Mouse (Mus musculus) gastrocnemius, adult 2 months (tissue): ENCODE measurements around the gene Lrrc73. TPM values are rescaled to one million over a fixed set of nuclear protein-coding genes. Genes with fewer than 3 reads are reported as not detected.

Experiments
- DNase-seq: peaks from one replicate; pipeline ENCODE4 v3.0.0; 2022
- H3K27ac ChIP-seq: fragments of 200-600 bp; 2 replicates; pipeline ENCODE4 v1.8.1; 2022; ENCODE audit warnings: mild to moderate bottlenecking
- H3K4me3 ChIP-seq: fragments of 200-600 bp; 2 replicates; pipeline ENCODE4 v1.8.1; 2022; ENCODE audit warnings: mild to moderate bottlenecking, moderate library complexity
- CTCF ChIP-seq: fragments of 200-600 bp; IDR thresholded peaks from 2 replicates; pipeline ENCODE4 v1.8.1; 2022; ENCODE audit warnings: antibody characterized with exemption, mild to moderate bottlenecking, moderate library complexity
- intact Hi-C: fragments of 180-260 bp; cut with DNase I; formaldehyde crosslinking; loops from one replicate; pipeline ENCODE4 v1.15.1; 2025
- microRNA-seq: library from miRNA; unstranded; fragments of <30 nt; microRNA quantifications from one replicate; pipeline ENCODE4 v1.2.0, GENCODE M21; 2021
- total RNA-seq, 2 experiments: library from RNA; stranded (reverse); gene quantifications; 2 replicates each; pipeline ENCODE4 v1.2.3; 2021

The Lrrc73 gene
- total RNA-seq, 2 experiments from 2014 or later = 0.14 TPM; not detected in 1

DNA sequence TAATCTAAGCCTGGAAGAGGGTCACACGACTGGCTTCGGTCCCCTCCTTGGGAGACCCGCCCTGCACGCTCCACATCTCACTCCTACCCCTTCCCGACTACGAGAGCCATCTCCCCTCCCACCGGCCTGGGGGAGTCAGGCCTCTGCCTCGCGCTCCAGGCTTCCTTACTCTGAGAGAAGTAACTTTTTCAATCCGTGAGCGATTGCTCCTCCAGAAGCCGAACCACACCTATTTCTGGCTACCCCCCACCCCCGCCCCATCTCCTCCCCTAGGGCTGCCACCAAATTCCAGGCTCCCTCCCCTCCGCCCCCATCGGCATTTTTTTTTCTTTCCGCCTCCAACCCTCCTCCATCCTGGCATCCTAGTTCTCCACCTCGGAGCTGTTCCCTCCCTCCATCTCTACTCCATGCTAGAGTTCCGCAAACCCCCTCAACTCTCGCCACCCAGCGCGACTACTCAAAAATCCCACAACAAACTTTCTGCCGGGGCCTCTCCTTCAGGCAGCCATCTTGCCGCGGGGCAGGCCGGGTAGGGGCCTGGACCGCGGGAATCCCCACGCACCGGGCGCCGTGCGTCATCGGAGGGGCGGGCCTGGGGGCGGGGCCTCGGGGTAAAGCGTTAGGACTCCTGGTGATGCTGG lies 29.3 kb downstream of the Lrrc73 start, which contains the start of gene Tjap1:
Gene Tjap1 (minus strand): TSS at position 544 of the 641 bp plus-strand sequence.
- Histone ChIP-seq H3K27ac (peak within 1 kb of the TSS; percentile 92), H3K4me3 (peak within 1 kb of the TSS; percentile 75)
- intact Hi-C loops = no loop called here
- TF ChIP-seq CTCF = no peak
- DNase-seq = peak; percentile 92

DNA sequence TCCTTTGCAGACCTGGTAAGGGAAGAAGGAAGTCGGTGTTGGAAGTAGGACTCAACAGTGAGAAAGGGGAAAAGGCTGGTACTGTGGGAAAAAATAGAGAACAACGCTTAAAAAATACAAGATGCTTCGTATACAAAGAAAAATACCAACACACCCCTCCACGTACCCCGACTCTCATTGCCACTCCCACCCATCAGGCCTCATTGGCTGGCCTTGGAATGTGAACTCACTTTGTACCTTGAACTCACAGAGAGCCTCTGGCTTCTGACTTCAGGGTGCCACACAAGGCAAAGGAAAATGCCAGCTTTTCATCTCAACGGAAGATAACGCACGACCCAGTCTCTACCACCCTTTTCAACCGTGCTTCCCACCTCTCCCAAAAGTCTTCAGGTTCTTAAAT lies 29.8 kb downstream of the Lrrc73 start:
- intact Hi-C loops = no loop called here
- no peak for DNase-seq
- Histone ChIP-seq H3K27ac (peak overlapping the region; percentile 92), H3K4me3 (peak overlapping the region; percentile 75)
- no peak for TF ChIP-seq CTCF

DNA sequence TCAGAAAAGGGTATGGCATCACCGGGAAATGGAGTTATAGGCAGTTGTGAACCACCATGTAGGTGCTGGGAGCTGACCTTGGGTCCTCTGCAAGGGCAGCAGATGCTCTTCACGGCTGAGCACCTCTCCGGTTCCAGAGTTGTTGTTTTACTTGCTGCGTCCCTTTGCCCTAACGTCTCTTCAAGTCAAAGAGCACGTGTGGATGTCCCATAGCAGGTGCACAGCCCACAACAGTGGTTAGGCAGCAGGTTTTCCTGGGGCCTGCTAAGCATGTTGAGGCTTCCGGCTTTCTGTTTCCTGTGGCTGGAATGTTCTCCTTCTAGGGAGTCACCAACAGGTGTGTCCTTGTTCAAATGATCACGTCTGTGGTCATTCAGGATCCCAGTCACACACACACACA lies 30.6 kb downstream of the Lrrc73 start:
- TF ChIP-seq CTCF = no peak
- intact Hi-C loops = no loop called here
- Histone ChIP-seq H3K27ac (no peak overlapping the region), H3K4me3 (no peak overlapping the region)
- DNase-seq = no peak

- TF ChIP-seq CTCF = no peak
- intact Hi-C loops = no loop called here
- Histone ChIP-seq H3K4me3 (no peak overlapping the region), H3K27ac (peak overlapping the region; percentile 40; the same call in 1 of the 2 replicates)
- peak; percentile 27 for DNase-seq
Measured at GRCm38 (mm10) chr17:46284653-46285052, 31.3 kb downstream of the Lrrc73 start.

DNA sequence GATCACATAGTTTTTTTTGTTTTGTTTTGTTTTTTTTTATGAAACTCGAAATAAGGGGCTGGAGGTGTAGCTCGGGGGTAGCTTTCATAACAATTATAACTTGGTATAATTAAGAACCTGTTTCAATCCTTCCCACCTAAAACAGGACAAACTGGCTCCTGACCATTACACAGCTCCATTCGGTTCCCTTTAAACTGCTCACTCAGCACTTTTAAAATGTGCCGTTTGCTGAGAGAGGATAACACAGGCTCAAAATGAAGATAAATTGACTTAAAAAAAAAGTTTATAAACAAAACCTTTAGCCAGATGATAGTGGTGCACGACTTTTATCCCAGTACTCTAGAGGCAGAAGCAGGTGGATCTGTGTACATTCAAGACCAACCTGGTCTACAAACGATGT lies 32.1 kb downstream of the Lrrc73 start:
- intact Hi-C loops = no loop called here
- TF ChIP-seq CTCF = no peak
- Histone ChIP-seq H3K27ac (no peak overlapping the region), H3K4me3 (no peak overlapping the region)
- DNase-seq = no peak

- Histone ChIP-seq H3K27ac (peak overlapping the region; percentile 67), H3K4me3 (no peak overlapping the region)
- no peak for TF ChIP-seq CTCF
- intact Hi-C loops = no loop called here
- peak; percentile 62 for DNase-seq
Measured at GRCm38 (mm10) chr17:46287678-46288095, 34.4 kb downstream of the Lrrc73 start.

GRCm38 (mm10) chr17:46296601-46297000 lies 43.3 kb downstream of the Lrrc73 start:
- intact Hi-C loops = no loop called here
- H3K4me3 ChIP-seq = no peak overlapping the region
- no peak for TF ChIP-seq CTCF
- DNase-seq = no peak
- no peak overlapping the region for H3K27ac ChIP-seq

GRCm38 (mm10) chr17:46297028-46297363 lies 43.7 kb downstream of the Lrrc73 start:
- no peak overlapping the region for H3K27ac ChIP-seq
- H3K4me3 ChIP-seq = peak overlapping the region; percentile 78
- TF ChIP-seq CTCF = no peak
- intact Hi-C loops = no loop called here
- DNase-seq = no peak

DNA sequence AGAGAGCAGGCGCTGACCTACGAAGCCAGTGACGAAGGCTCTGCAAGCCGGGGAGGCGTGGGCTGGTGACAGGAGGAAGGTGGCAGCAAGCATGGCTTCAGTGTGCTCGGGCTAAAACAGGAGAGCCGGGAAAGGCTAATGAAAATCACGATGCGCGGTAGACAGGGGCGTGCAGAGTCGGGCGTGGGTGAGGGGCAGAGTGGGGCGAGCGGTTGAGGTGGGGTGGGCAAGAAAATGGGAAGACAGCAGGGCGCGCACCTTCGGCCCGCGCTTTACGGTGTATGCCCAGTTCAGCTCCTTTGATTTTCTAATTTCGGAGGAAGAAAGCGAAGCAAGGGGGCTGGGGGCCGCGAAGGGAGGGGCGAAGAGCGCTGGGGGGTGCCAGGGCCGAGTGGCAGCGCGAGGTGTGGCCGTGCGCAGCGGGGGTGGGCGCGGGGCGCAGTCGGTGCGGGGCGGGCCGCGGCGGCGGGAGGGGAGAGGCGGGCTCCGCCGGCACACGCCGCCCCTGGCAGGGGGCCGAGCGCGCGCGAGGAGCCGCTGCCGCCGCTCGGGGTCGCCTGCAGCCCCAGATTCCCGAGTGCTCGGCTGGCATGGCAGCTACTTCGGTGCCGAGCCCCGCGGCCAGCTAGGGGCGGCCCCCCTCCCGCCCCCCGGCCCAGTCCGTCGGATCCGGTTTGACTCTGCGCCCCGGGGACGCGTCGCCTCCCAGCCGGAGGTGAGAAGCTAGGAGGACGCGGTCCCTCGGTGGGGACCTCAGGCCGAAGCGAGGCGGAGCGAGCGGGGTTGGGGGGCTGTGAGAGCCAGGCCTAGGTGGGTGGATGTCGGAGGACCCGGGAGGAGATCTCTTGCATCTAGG lies 44.3 kb downstream of the Lrrc73 start, which contains the start of gene Dlk2:
Gene Dlk2 (plus strand): TSS at position 58 of the 856 bp plus-strand sequence.
- peak within 1 kb of the TSS; percentile 6; the same call in 1 of the 2 replicates for H3K27ac ChIP-seq
- peak; percentile 16 for DNase-seq
- peak within 1 kb of the TSS; percentile 78 for H3K4me3 ChIP-seq
- intact Hi-C loops = loop anchor here (1.0 kb wide), 1 partner anchor 31 kb away; no protein-coding TSS in a partner anchor
- no peak for TF ChIP-seq CTCF

- Histone ChIP-seq H3K4me3 (peak overlapping the region; percentile 78), H3K27ac (peak overlapping the region; percentile 6; the same call in 1 of the 2 replicates)
- DNase-seq = peak; percentile 89
- intact Hi-C loops = loop anchor here (1.0 kb wide), 1 partner anchor 32 kb away; no protein-coding TSS in a partner anchor
- no peak; the same call in none of the 2 replicates for TF ChIP-seq CTCF
Measured at GRCm38 (mm10) chr17:46298220-46298913, 45.0 kb downstream of the Lrrc73 start.

DNA sequence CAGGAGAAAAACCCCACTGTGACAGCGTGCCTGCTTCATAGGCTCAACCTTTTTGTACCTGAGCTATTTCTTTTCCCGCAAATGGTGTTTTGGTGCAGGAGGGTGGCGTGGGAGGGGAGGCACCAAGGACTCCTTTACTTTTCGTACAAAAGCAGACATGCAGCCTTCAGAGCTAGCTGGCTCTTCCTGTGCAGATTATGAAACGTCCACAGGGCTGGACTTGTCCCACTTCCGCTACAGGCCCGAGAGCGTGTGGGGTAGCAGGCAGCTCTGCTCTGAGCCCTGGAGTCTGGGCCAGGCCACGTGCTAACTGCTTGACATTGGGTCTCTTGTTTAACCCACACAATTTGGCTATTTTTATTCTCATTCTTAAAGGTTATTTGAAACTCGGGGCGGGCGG lies 48.6 kb downstream of the Lrrc73 start:
- Histone ChIP-seq H3K4me3 (no peak overlapping the region), H3K27ac (no peak overlapping the region; the same call in 1 of the 2 replicates)
- intact Hi-C loops = no loop called here
- no peak for TF ChIP-seq CTCF
- no peak for DNase-seq

DNA sequence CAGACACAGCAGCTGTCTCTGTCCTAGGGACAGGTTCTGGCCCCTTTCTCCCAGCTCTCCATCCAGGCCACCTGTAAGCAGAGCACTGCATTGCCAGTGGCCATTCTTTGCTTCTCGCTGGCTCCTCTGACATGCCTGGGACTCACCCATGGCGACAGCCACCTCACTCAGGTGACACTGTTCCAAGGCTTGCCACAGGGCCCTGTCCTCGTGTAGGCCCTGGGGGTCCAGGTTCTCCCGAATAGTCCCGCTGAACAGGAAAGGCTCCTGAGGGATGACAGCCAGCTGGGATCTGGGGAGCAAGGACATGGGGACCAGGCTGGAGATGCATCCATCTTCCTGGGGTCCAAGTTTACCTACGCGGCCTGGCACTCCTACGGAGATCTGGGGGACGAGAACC lies 50.9 kb downstream of the Lrrc73 start:
- no peak for TF ChIP-seq CTCF
- no peak for DNase-seq
- H3K27ac ChIP-seq = no peak overlapping the region
- H3K4me3 ChIP-seq = no peak overlapping the region
- intact Hi-C loops = no loop called here

Small RNAs within 50 kb of the gene (microRNA-seq; reads per million reads assigned to microRNA genes)
- gene Mir693 = not detected

Other genes with a start within 250 kb of the Lrrc73 start
- gene Vegfa, start 221.2 kb upstream of the Lrrc73 start, total RNA-seq = 100 to 1,000 TPM; 135 to 219 TPM
- 100 to 1,000 TPM in 1 of 2 experiments, 10 to 100 TPM in 1; 84.2 to 104 TPM for gene Mrps18a, start 142.5 kb upstream of the Lrrc73 start, total RNA-seq
- under 1 TPM; 0.47 to 0.61 TPM for gene Rsph9, start 109.3 kb upstream of the Lrrc73 start, total RNA-seq
- gene Mad2l1bp, start 100.0 kb upstream of the Lrrc73 start, total RNA-seq = 10 to 100 TPM; 20.8 to 25.1 TPM
- 10 to 100 TPM; 52.7 to 55.2 TPM for gene Gtpbp2, start 92.5 kb upstream of the Lrrc73 start, total RNA-seq
- gene Polh, start 50.9 kb upstream of the Lrrc73 start, total RNA-seq = 10 to 100 TPM; 11.8 to 14.1 TPM
- 10 to 100 TPM; 10.8 to 12.2 TPM for gene Xpo5, start 50.7 kb upstream of the Lrrc73 start, total RNA-seq
- 10 to 100 TPM; 13.7 to 14.5 TPM for gene Polr1c, start 5.5 kb upstream of the Lrrc73 start, total RNA-seq
- gene Yipf3, start 5.5 kb upstream of the Lrrc73 start, total RNA-seq = 10 to 100 TPM; 55.8 to 59.5 TPM
- gene Tjap1, start 29.5 kb downstream of the Lrrc73 start, total RNA-seq = 10 to 100 TPM; 37.2 to 43.8 TPM
- gene Dlk2, start 43.9 kb downstream of the Lrrc73 start, total RNA-seq = not detected
- 1 to 10 TPM; 2.4 to 2.9 TPM for gene Abcc10, start 74.8 kb downstream of the Lrrc73 start, total RNA-seq
- 10 to 100 TPM; 14.1 to 17.4 TPM for gene Zfp318, start 130.2 kb downstream of the Lrrc73 start, total RNA-seq
- under 1 TPM; 0.33 to 0.66 TPM for gene Crip3, start 175.4 kb downstream of the Lrrc73 start, total RNA-seq
- not detected for gene Slc22a7, start 184.9 kb downstream of the Lrrc73 start, total RNA-seq
- under 1 TPM; 0.08 to 0.22 TPM for gene Ttbk1, start 234.1 kb downstream of the Lrrc73 start, total RNA-seq
- 1 to 10 TPM; 5.2 to 5.7 TPM for gene Dnph1, start 243.2 kb downstream of the Lrrc73 start, total RNA-seq